Mouse (Mus musculus): ENCODE measurements around the gene Adtrp. TPM values are rescaled to one million over a fixed set of nuclear protein-coding genes. Genes with fewer than 3 reads are reported as not detected.

Adtrp gene
- polyA plus RNA-seq, 1 experiment from 2014 or later: 0.45 TPM

DNA sequence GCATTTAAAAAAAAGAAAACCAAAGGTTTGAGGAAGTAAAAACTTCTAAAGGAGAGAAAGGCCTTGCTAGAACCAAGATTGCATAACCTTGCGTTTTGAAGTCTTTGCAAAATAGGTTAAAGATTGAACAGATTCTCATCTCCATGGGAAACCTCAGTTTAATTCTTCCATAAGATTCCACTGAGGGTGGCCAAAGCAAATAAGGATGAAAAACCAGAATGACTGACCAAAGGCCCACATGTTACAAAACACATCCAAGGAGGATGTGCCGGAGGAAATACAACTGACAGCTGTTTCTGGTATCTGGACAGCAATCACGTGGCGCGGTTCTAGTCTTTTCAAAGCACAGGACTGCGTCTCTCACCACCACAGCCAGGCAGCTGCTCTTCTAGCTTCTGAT, 18.1 kb upstream of the Adtrp start:
- Histone ChIP-seq H3K4me1 (replicated peaks) (no peaks in the 10 kb centered on the region), H3K27ac (no peak overlapping the region), H3K4me2 (no peak overlapping the region), H3K9me3 (no peaks in the 10 kb centered on the region), H3K27me3 (no peaks in the 10 kb centered on the region), H3K4me3 (replicated peaks) (no peak overlapping the region), H3K36me3 (no peaks in the 10 kb centered on the region), H3K9ac (replicated peaks) (no peak overlapping the region)
- WGBS: 87% methylated on average over 6 of the region's 6 CpGs
- ATAC-seq (ENCODE audit: insufficient number of reproducible peaks, insufficient read depth, low FRiP score, low TSS enrichment, low read depth): no peak

DNA sequence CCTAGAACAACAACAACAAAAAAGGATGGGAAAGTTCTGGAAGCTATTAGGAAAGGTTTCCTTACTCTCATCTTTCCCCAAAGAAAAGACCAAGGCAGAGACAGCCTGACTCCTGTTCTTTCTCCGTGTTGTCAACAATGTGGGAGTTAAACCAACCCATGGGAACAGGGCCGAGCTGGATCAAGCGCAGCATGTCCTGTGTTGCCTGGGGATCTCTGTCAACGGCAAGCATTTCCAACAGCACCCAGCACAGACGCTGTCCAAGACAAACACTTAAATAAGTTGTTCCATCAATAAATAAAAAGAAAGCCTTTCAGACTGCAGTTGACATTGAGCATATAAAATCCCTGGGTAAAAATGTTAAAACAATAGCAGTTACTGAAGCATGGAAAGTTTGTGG, 17.6 kb upstream of the Adtrp start:
- 83% methylated on average over 5 of the region's 5 CpGs for WGBS
- ATAC-seq (ENCODE audit: insufficient number of reproducible peaks, insufficient read depth, low FRiP score, low TSS enrichment, low read depth): no peak
- no peaks in the 10 kb centered on the region for H3K36me3 ChIP-seq

DNA sequence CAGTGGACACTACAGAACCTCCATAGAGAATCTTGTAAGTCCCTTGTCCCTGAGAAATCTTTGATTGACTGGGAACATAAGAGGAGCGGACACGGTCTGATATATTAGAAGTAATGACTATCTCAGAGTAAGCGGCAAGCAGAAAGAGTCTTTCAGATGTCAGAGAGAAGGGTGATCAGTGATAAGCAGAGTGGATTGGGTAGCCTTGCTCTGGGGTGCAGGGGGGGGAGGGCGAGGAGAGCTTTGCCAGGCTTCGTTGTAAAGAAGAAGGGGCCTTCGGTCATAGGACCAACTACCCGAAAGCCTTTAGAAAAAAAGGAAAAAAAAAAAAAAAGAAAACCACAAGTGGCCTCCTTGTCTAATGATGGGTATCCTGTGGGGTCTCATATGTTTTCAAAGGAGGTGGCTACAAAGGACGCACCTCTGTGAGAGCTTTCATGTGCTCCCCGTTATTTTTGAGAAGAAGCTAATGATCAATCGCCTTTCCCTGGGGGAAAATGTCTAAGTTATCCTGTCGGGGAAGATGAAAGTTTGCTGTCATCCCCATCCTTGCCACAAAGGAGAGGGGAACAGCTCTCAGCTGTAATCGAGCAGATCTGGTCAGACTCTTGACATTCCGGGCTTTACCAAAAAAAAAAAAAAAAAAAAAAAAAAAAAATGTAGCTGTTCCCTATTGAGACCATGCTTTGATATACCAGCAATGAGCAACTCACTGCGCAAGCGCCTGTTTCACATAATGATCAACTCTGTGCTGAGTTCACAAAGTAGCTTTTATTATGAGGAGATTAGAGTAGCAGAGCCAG, 13.3 kb upstream of the Adtrp start:
- no peak for ATAC-seq (ENCODE audit: insufficient number of reproducible peaks, insufficient read depth, low FRiP score, low TSS enrichment, low read depth)
- no peak overlapping the region for H3K4me2 ChIP-seq
- H3K27me3 ChIP-seq: no peaks in the 10 kb centered on the region
- H3K9ac ChIP-seq (replicated peaks): no peak overlapping the region
- H3K27ac ChIP-seq: no peak overlapping the region
- H3K36me3 ChIP-seq: no peaks in the 10 kb centered on the region
- H3K4me1 ChIP-seq (replicated peaks): 0 out of 2 replicates have a peak, but pooled peaks cover 4% of the 10 kb centered on the region
- 80% methylated on average over 15 of the region's 15 CpGs for WGBS
- no peaks in the 10 kb centered on the region for H3K9me3 ChIP-seq
- no peak overlapping the region for H3K4me3 ChIP-seq (replicated peaks)

More for the DNA sequence above, 17.6 kb upstream of the Adtrp start:
- Histone ChIP-seq H3K4me2 (no peak overlapping the region), H3K4me3 (replicated peaks) (no peak overlapping the region), H3K9ac (replicated peaks) (no peak overlapping the region), H3K27ac (no peak overlapping the region), H3K9me3 (no peaks in the 10 kb centered on the region), H3K27me3 (no peaks in the 10 kb centered on the region), H3K4me1 (replicated peaks) (no peaks in the 10 kb centered on the region)

DNA sequence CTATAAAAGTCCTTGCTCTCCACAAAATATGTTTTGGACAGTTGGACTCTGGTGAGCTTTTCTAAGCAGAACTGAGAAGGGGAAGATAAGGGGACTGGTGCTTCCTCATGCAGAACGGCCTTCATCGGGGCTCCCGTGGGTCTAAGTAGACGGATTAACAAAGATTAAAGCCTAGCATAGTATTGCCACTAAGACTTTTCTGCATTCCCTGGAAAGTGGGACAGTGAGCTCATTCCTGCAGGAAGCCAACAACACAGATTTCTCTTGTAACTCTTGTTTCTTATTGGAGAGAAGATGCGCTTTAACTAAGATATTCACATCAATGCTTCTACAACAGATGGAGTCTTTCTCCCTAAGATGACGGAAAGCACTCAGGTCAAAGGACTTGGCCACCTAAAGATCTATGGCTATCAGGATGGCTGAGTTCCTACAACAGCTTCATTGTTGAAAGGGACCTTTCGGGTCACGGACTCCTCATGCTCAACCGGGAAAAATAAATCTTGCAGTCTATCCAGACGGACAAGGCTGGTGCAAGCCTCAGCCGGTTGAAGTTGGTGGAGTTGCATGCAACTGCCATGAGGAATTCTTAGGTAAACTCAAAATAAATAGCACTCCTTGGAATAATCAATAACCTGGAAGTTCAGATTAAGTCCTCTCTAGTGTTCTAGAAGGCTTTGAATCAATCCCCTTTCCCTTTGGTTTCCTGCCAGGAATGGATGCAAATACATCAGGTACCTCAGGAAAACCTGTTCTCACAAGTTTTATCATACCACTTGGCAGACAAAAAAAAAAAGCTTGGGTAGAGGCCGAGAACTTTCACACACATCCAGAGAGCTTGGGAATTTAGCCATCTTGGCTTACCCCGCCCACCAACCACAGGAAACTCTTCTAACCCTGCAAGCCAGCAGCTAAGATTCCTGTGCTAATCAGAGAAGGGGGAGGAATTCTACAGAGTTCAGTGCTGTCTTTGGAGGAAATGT, 8.0 kb upstream of the Adtrp start:
- 86% methylated on average over 13 of the region's 13 CpGs for WGBS
- no peak overlapping the region for H3K4me3 ChIP-seq (replicated peaks)
- H3K27ac ChIP-seq: no peak overlapping the region
- H3K27me3 ChIP-seq: no peaks in the 10 kb centered on the region
- H3K4me2 ChIP-seq: no peak overlapping the region
- H3K4me1 ChIP-seq (replicated peaks): 0 out of 2 replicates have a peak, but pooled peaks cover 4% of the 10 kb centered on the region
- H3K36me3 ChIP-seq: no peaks in the 10 kb centered on the region
- ATAC-seq (ENCODE audit: insufficient number of reproducible peaks, insufficient read depth, low FRiP score, low TSS enrichment, low read depth): no peak
- no peaks in the 10 kb centered on the region for H3K9me3 ChIP-seq
- no peak overlapping the region for H3K9ac ChIP-seq (replicated peaks)

DNA sequence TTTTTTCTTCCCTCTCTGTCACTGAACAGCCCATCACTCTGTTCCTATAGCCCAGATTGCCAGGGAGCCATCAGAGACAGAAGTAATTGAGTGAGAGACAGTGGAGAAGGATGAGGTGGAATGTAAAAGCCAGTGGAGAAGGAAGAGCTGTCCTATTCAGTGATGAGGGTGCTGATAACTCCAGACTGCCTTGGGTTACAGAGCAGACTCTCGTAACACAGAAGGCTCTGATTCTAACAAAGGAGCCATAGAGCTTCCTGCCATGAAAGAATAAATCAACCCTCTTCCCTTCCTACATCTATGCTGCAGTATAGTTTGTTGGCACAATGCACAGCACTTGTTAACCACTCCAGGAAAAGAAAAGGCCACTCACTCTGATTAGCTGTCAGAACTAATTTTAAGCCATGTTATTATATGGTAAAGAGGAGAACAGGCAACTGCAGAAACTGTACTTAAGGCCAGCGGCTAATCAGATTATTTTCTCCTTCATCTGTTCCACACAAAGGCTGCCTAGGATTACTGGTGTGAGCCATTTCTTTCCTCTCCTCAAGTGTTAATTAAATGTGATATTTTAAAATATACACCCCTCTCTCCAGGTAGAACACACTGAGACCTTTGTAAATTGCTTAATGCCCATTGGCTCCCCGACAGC, 3.4 kb upstream of the Adtrp start:
- Histone ChIP-seq H3K4me1 (replicated peaks) (no peaks in the 10 kb centered on the region), H3K4me3 (replicated peaks) (no peak overlapping the region), H3K27me3 (no peaks in the 10 kb centered on the region), H3K4me2 (no peak overlapping the region), H3K36me3 (no peaks in the 10 kb centered on the region), H3K9me3 (no peaks in the 10 kb centered on the region), H3K9ac (replicated peaks) (no peak overlapping the region), H3K27ac (no peak overlapping the region)
- no peak for ATAC-seq (ENCODE audit: insufficient number of reproducible peaks, insufficient read depth, low FRiP score, low TSS enrichment, low read depth)
- WGBS: 64% methylated on average over 3 of the region's 3 CpGs

DNA sequence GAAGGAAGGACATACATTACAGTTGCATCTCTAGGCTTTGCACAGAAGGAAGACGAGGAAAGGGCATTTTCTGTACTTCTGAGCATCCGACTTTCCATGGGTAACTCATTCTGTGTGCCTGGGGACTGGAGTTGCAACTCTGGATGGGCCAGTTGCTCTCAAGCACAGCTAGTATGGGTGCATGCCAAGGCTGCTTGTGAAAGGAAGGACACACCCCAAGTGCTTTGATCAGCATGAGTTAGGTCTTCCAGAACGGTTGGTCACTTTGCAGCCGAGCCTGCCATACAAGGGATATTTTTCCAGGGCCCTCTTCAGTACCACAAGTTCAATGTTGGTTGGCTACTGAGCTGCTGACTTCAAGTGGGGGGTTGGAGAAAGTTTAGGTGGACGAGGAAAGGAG, 968 bp downstream of the Adtrp start:
- Histone ChIP-seq H3K4me1 (replicated peaks) (no peaks in the 10 kb centered on the region), H3K9ac (replicated peaks) (no peak overlapping the region), H3K27me3 (no peaks in the 10 kb centered on the region), H3K4me2 (no peak overlapping the region), H3K9me3 (no peaks in the 10 kb centered on the region), H3K27ac (no peak overlapping the region), H3K4me3 (replicated peaks) (no peak overlapping the region), H3K36me3 (no peaks in the 10 kb centered on the region)
- no peak for ATAC-seq (ENCODE audit: insufficient number of reproducible peaks, insufficient read depth, low FRiP score, low TSS enrichment, low read depth)
- 82% methylated on average over 5 of the region's 5 CpGs for WGBS

DNA sequence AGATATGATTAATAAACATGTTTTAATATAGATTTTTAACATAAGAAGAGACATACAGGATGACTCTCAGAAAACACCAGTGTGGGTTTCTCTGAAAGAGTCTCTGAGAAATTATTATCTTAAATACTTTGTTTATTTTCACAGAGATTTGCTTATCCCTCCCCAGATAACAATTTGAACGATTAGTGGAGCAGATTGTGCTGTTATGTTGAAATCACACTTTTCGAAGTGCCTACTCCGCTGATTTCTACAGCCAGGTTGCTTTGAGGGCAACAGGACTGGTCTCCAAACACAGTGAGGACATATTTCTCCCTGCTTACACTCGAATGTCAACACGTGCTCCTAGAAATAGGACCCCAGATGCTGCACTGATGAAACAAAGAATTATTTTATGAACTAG, 2.5 kb downstream of the Adtrp start:
- H3K9me3 ChIP-seq: no peaks in the 10 kb centered on the region
- WGBS: 83% methylated on average over 5 of the region's 5 CpGs
- H3K9ac ChIP-seq (replicated peaks): no peak overlapping the region
- H3K4me3 ChIP-seq (replicated peaks): no peak overlapping the region
- no peak overlapping the region for H3K4me2 ChIP-seq
- H3K27me3 ChIP-seq: no peaks in the 10 kb centered on the region
- ATAC-seq (ENCODE audit: insufficient number of reproducible peaks, insufficient read depth, low FRiP score, low TSS enrichment, low read depth): no peak
- H3K4me1 ChIP-seq (replicated peaks): no peaks in the 10 kb centered on the region
- H3K27ac ChIP-seq: no peak overlapping the region
- no peaks in the 10 kb centered on the region for H3K36me3 ChIP-seq

DNA sequence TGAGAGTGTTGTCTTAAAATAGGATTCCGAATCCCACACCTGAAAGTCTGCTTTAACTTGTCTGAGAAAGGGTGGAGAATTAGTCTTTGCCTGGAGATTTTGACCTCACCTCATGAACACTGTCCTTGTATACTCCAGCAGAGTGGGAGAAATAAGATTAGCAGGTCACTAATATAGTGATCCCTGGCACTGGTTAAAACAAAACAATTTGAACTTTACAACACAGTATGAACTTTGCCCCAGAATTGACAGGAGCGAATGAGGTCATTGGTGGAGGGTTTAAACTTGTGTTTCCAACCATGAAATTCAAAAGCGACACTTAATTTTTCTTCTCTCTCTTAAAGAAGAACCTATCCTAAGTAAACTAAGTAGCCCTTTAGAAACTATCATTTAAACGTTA, 3.4 kb downstream of the Adtrp start:
- Histone ChIP-seq H3K4me2 (no peak overlapping the region), H3K27me3 (no peaks in the 10 kb centered on the region), H3K9ac (replicated peaks) (no peak overlapping the region), H3K4me3 (replicated peaks) (no peak overlapping the region), H3K9me3 (no peaks in the 10 kb centered on the region), H3K4me1 (replicated peaks) (no peaks in the 10 kb centered on the region), H3K36me3 (no peaks in the 10 kb centered on the region), H3K27ac (no peak overlapping the region)
- WGBS: 77% methylated on average over 4 of the region's 4 CpGs
- ATAC-seq (ENCODE audit: insufficient number of reproducible peaks, insufficient read depth, low FRiP score, low TSS enrichment, low read depth): no peak

DNA sequence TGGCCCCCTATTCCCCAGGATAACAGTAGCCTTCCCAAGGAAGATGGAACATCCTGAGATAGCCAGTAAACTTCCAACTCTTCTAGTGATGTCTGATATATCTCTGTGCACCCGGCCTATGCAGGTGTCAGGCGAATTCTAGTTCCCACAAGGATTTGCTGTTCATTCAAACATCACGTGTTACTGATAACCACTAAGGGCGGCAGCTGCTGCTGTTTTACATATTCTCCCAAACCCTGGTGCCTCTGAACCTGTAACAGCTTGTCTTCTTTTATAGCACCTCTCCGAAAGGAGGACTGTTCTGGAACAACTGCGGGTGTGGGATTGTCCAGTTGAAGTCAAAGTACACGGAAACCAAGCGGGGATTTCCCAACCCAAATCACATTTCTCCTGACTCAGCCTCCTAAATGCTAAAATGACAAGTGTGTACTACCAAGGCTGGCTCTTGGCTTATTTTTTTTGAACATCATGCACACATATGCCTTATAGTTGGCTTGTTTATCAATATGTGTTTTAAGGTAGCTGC, 13.8 kb downstream of the Adtrp start:
- no peak for ATAC-seq (ENCODE audit: insufficient number of reproducible peaks, insufficient read depth, low FRiP score, low TSS enrichment, low read depth)

DNA sequence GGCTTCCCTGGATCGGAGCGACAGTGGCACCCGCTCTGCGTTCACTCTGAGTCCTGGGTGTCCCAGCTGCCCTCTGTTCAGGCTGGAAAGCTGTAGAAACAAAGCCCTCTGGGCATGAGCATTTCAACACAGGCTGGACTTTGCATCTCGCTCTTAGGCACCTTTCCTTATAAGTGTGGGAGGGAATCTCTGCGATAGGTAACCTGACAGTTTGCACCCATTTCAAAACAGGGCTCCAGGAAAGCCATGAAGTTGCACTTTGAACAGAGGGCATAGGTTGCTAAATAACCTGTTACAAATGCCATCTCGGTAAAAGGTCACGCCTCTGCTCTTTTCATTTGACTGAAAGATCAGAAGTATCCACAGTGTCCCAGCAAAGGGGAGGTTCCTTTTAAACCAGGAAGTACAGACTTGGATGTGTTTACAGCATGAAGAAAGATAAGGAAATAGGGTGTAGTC, 19.2 kb downstream of the Adtrp start:
- Histone ChIP-seq H3K9ac (replicated peaks) (no peak overlapping the region), H3K27me3 (no peaks in the 10 kb centered on the region), H3K27ac (no peak overlapping the region), H3K36me3 (no peaks in the 10 kb centered on the region), H3K4me2 (no peak overlapping the region), H3K4me3 (replicated peaks) (no peak overlapping the region), H3K4me1 (replicated peaks) (no peaks in the 10 kb centered on the region), H3K9me3 (no peaks in the 10 kb centered on the region)
- no peak for ATAC-seq (ENCODE audit: insufficient number of reproducible peaks, insufficient read depth, low FRiP score, low TSS enrichment, low read depth)
- WGBS: 90% methylated on average over 8 of the region's 8 CpGs

More for the DNA sequence above, 13.8 kb downstream of the Adtrp start:
- Histone ChIP-seq H3K27ac (no peak overlapping the region), H3K4me2 (no peak overlapping the region), H3K9me3 (no peaks in the 10 kb centered on the region), H3K27me3 (no peaks in the 10 kb centered on the region), H3K4me3 (replicated peaks) (no peak overlapping the region), H3K36me3 (no peaks in the 10 kb centered on the region), H3K9ac (replicated peaks) (no peak overlapping the region), H3K4me1 (replicated peaks) (no peaks in the 10 kb centered on the region)
- WGBS: 89% methylated on average over 8 of the region's 8 CpGs

DNA sequence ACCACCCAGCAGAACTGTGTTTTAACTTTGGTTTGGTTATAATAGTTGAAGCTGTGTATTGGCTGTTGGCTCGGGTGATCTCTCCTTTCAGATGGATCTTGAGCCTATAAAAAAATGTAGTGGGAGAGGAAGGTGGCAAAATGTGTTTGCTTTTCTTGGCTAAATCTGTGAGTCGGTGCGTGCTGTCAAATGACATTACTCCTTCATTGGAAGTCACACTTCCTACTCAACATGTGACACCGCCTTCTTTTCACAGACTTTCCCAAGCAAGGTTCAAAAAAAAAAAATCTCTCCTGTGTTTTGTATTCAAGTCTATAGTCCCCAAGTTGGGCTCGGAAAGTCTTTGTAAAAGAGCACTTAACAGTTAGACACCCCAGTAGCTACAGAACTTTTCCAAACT, 19.9 kb downstream of the Adtrp start:
- WGBS: 87% methylated on average over 5 of the region's 5 CpGs
- H3K36me3 ChIP-seq: no peaks in the 10 kb centered on the region

More for the DNA sequence above, 19.9 kb downstream of the Adtrp start:
- Histone ChIP-seq H3K9ac (replicated peaks) (no peak overlapping the region), H3K9me3 (no peaks in the 10 kb centered on the region), H3K4me2 (no peak overlapping the region), H3K4me1 (replicated peaks) (no peaks in the 10 kb centered on the region), H3K27ac (no peak overlapping the region), H3K4me3 (replicated peaks) (no peak overlapping the region), H3K27me3 (no peaks in the 10 kb centered on the region)
- ATAC-seq (ENCODE audit: insufficient number of reproducible peaks, insufficient read depth, low FRiP score, low TSS enrichment, low read depth): no peak
